Mouse (Mus musculus) ES-Bruce4 (cell line): ENCODE results near the gene Cdh8. TPM values are rescaled to one million over a fixed set of nuclear protein-coding genes. Genes with fewer than 3 reads are reported as not detected.

Source experiments
- H3K27ac ChIP-seq: 2 replicates; pipeline ENCODE4 v1.5.1; 2012; ENCODE audit warnings: low read length, inconsistent platforms; ENCODE audit not compliant: insufficient read depth
- H3K27me3 ChIP-seq: 2 replicates; pipeline ENCODE4 v1.6.1; 2012; ENCODE audit warnings: mild to moderate bottlenecking, low read length, inconsistent platforms; ENCODE audit not compliant: control insufficient read depth, poor library complexity, insufficient read depth, severe bottlenecking
- H3K36me3 ChIP-seq: 2 replicates; pipeline ENCODE4 v1.6.1; 2012; ENCODE audit warnings: inconsistent platforms, mild to moderate bottlenecking, low read length, moderate library complexity; ENCODE audit not compliant: control insufficient read depth, poor library complexity, insufficient read depth, severe bottlenecking
- H3K4me1 ChIP-seq: one replicate; pipeline ENCODE4 v1.8.1; 2011; ENCODE audit warnings: low read length; ENCODE audit not compliant: control insufficient read depth, insufficient read depth
- H3K4me3 ChIP-seq: 2 replicates; pipeline ENCODE4 v1.5.1; 2011; ENCODE audit warnings: low read depth, mild to moderate bottlenecking, low read length
- H3K9ac ChIP-seq: 2 replicates; pipeline ENCODE4 v1.6.1; 2012; ENCODE audit warnings: low read depth, mild to moderate bottlenecking, inconsistent platforms; ENCODE audit not compliant: poor library complexity, severe bottlenecking
- H3K9me3 ChIP-seq: replicated peaks from 2 replicates; pipeline ENCODE4 v1.6.1; 2012; ENCODE audit warnings: mild to moderate bottlenecking, low read length, inconsistent platforms; ENCODE audit not compliant: control insufficient read depth, poor library complexity, insufficient read depth, severe bottlenecking
- CTCF ChIP-seq: IDR thresholded peaks from one replicate; pipeline ENCODE4 v1.8.1; 2011; ENCODE audit warnings: low read depth, low read length
- EP300 ChIP-seq: IDR thresholded peaks from 2 replicates; pipeline ENCODE4 v1.6.1; 2011; ENCODE audit warnings: low read depth, low read length; ENCODE audit not compliant: insufficient read depth
- POLR2A ChIP-seq: IDR thresholded peaks from one replicate; pipeline ENCODE4 v1.8.1; 2011; ENCODE audit warnings: low read length; ENCODE audit not compliant: insufficient read depth
- polyA plus RNA-seq: library from polyadenylated mRNA; stranded (reverse); fragments of >200 nt; gene quantifications from 2 replicates; pipeline ENCODE4 v1.2.4, GENCODE M21; 2011; ENCODE audit warnings: low read depth; ENCODE audit not compliant: missing spikeins, insufficient read depth, insufficient read length

Gene Cdh8
- polyA plus RNA-seq, 1 experiment: not detected

- Histone ChIP-seq H3K36me3 (no peaks in the 10 kb centered on the region), H3K27ac (no peak overlapping the region), H3K27me3 (no peaks in the 10 kb centered on the region; the same call in 1 of the 2 replicates), H3K9me3 (no peaks in the 10 kb centered on the region), H3K4me1 (no peaks in the 10 kb centered on the region), H3K9ac (no peak overlapping the region), H3K4me3 (no peak overlapping the region)
- TF ChIP-seq CTCF (no peak), EP300 (no peak), POLR2A (no peak)
Observed at GRCm38 (mm10) chr8:99368449-99368848, 47.8 kb downstream of the Cdh8 start.

GRCm38 (mm10) chr8:99353923-99354322 lies 62.3 kb downstream of the Cdh8 start:
- H3K4me1 ChIP-seq: no peaks in the 10 kb centered on the region
- no peak overlapping the region for H3K9ac ChIP-seq
- no peak overlapping the region for H3K4me3 ChIP-seq
- no peaks in the 10 kb centered on the region for H3K9me3 ChIP-seq
- H3K36me3 ChIP-seq: no peaks in the 10 kb centered on the region
- H3K27ac ChIP-seq: no peak overlapping the region
- no peaks in the 10 kb centered on the region for H3K27me3 ChIP-seq
- TF ChIP-seq POLR2A: no peak

- Histone ChIP-seq H3K4me1 (no peaks in the 10 kb centered on the region), H3K27me3 (no peaks in the 10 kb centered on the region), H3K27ac (no peak overlapping the region), H3K4me3 (no peak overlapping the region), H3K9me3 (no peaks in the 10 kb centered on the region), H3K9ac (no peak overlapping the region), H3K36me3 (no peaks in the 10 kb centered on the region)
- TF ChIP-seq EP300 (no peak), CTCF (no peak), POLR2A (no peak)
Observed at GRCm38 (mm10) chr8:99353221-99353620, 63.0 kb downstream of the Cdh8 start.

GRCm38 (mm10) chr8:99349456-99349855 lies 66.8 kb downstream of the Cdh8 start:
- Histone ChIP-seq H3K9ac (no peak overlapping the region), H3K4me1 (no peaks in the 10 kb centered on the region), H3K27me3 (no peaks in the 10 kb centered on the region), H3K9me3 (no peaks in the 10 kb centered on the region), H3K4me3 (no peak overlapping the region), H3K27ac (no peak overlapping the region), H3K36me3 (no peaks in the 10 kb centered on the region)
- TF ChIP-seq CTCF: no peak
- TF ChIP-seq POLR2A: no peak
- no peak for TF ChIP-seq EP300

GRCm38 (mm10) chr8:99348618-99349017 lies 67.7 kb downstream of the Cdh8 start:
- no peaks in the 10 kb centered on the region for H3K36me3 ChIP-seq
- H3K9ac ChIP-seq: no peak overlapping the region
- no peak for TF ChIP-seq EP300
- TF ChIP-seq POLR2A: no peak
- TF ChIP-seq CTCF: no peak
- no peak overlapping the region for H3K4me3 ChIP-seq
- no peaks in the 10 kb centered on the region for H3K27me3 ChIP-seq
- no peaks in the 10 kb centered on the region for H3K4me1 ChIP-seq
- no peaks in the 10 kb centered on the region for H3K9me3 ChIP-seq
- no peak overlapping the region for H3K27ac ChIP-seq

GRCm38 (mm10) chr8:99339310-99339709 lies 77.0 kb downstream of the Cdh8 start:
- no peak for TF ChIP-seq EP300
- Histone ChIP-seq H3K9me3 (no peaks in the 10 kb centered on the region), H3K4me3 (no peak overlapping the region), H3K36me3 (no peaks in the 10 kb centered on the region), H3K9ac (no peak overlapping the region), H3K27ac (no peak overlapping the region), H3K4me1 (no peaks in the 10 kb centered on the region), H3K27me3 (no peaks in the 10 kb centered on the region)
